Mouse (Mus musculus): ENCODE data around the gene Nup43.

GRCm38 (mm10) chr10:7673673-7674072 is 6.4 kb downstream of the Nup43 start:
- TF ChIP-seq POLR2A (IDR thresholded peaks at IDR 0.05; ENCODE audit: extremely low read depth, insufficient read depth, low read length) (no peak), CTCF (IDR thresholded peaks at IDR 0.05; ENCODE audit: extremely low read depth, insufficient read depth, low read length) (no peak)
